ENCODE assay signal across 8 mouse cellular contexts in genomic region chr3:69316391-69317195, GRCm38 (mm10). TPM values are rescaled to one million over a fixed set of nuclear protein-coding genes. Genes with fewer than 3 reads are reported as not detected.
DNase-seq lines count a peak whose midpoint lies in the region; ATAC-seq and TF ChIP-seq lines count a peak whose summit lies in the region.

Gene Ppm1l, plus strand, starts transcription at chr3:69316861.

- H3K36me3 ChIP-seq in E14TG2a.4 (ENCODE audit: insufficient read depth, low read length) = no peaks in the 10 kb centered on the region
- H3K36me3 ChIP-seq in forebrain, embryonic 13.5 days (ENCODE audit: poor library complexity, severe bottlenecking) = no peaks in the 10 kb centered on the region
- no peaks in the 10 kb centered on the region for H3K36me3 ChIP-seq in liver, embryonic 15.5 days (replicated peaks)
- no peaks in the 10 kb centered on the region for H3K36me3 ChIP-seq in neural tube, embryonic 11.5 days (ENCODE audit: control insufficient read depth, insufficient read depth, low read length)
- no peaks in the 10 kb centered on the region for H3K36me3 ChIP-seq in stomach, embryonic 16.5 days (ENCODE audit: control insufficient read depth, insufficient read depth, low read length)

- intact Hi-C loops in heart, postnatal 10 days (cut with DNase I) = loop anchor here (2.0 to 10.0 kb wide), 3 partner anchors 59 to 192 kb away; partner anchors contain the start of gene Kpna4

- H3K9ac ChIP-seq in forebrain, embryonic 13.5 days = peak within 1 kb of the TSS; percentile 91
- H3K9ac ChIP-seq in liver, embryonic 15.5 days = peak within 1 kb of the TSS; percentile 90
- peak within 1 kb of the TSS; percentile 91 for H3K9ac ChIP-seq in neural tube, embryonic 11.5 days (ENCODE audit: low read length)
- H3K9ac ChIP-seq in stomach, embryonic 16.5 days (ENCODE audit: low read length) = peak within 1 kb of the TSS; percentile 85

- WGBS in forebrain, embryonic 13.5 days = under 1% methylated on average over 68 of the region's 80 CpGs
- WGBS in liver, embryonic 15.5 days (ENCODE audit: insufficient replicate concordance) = 2% methylated on average over 80 of the region's 80 CpGs
- WGBS in neural tube, embryonic 11.5 days = 2% methylated on average over 58 of the region's 80 CpGs
- under 1% methylated on average over 75 of the region's 80 CpGs for WGBS in stomach, embryonic 16.5 days

- peak within 1 kb of the TSS; percentile 85 for H3K27ac ChIP-seq in forebrain, embryonic 13.5 days
- H3K27ac ChIP-seq in liver, embryonic 15.5 days (replicated peaks) = peak within 1 kb of the TSS; percentile 90
- H3K27ac ChIP-seq in neural tube, embryonic 11.5 days (ENCODE audit: low read depth, low read length) = peak within 1 kb of the TSS; percentile 81
- peak within 1 kb of the TSS; percentile 83 for H3K27ac ChIP-seq in stomach, embryonic 16.5 days (ENCODE audit: low read length)

- H3K4me1 ChIP-seq in E14TG2a.4 (replicated peaks; ENCODE audit: low read depth, low read length) = peaks cover 26% of the 10 kb centered on the region
- peaks cover 33% of the 10 kb centered on the region for H3K4me1 ChIP-seq in forebrain, embryonic 13.5 days
- peaks cover 46% of the 10 kb centered on the region for H3K4me1 ChIP-seq in liver, embryonic 15.5 days (replicated peaks)
- H3K4me1 ChIP-seq in neural tube, embryonic 11.5 days (ENCODE audit: control insufficient read depth, insufficient read depth, low read length) = peaks cover 9% of the 10 kb centered on the region; the same call in 1 of the 2 replicates
- peaks cover 26% of the 10 kb centered on the region for H3K4me1 ChIP-seq in stomach, embryonic 16.5 days (ENCODE audit: control insufficient read depth, insufficient read depth, low read length)

- TF ChIP-seq CTCF in E14TG2a.4 (conservative IDR thresholded peaks at IDR 0.05; ENCODE audit: low read length) = no peak

- peak within 1 kb of the TSS; percentile 88 for H3K4me3 ChIP-seq in E14TG2a.4 (replicated peaks; ENCODE audit: low read length)
- peak within 1 kb of the TSS; percentile 65 for H3K4me3 ChIP-seq in forebrain, embryonic 13.5 days
- peak within 1 kb of the TSS; percentile 79 for H3K4me3 ChIP-seq in liver, embryonic 15.5 days (replicated peaks)
- peak within 1 kb of the TSS; percentile 77 for H3K4me3 ChIP-seq in neural tube, embryonic 11.5 days (ENCODE audit: low read depth, low read length)
- H3K4me3 ChIP-seq in stomach, embryonic 16.5 days (replicated peaks; ENCODE audit: low read length) = peak within 1 kb of the TSS; percentile 62

- peak; percentile 85 for ATAC-seq in cerebellum, adult (ENCODE audit: insufficient number of reproducible peaks, low FRiP score, low TSS enrichment)
- peak; percentile 98 for ATAC-seq in forebrain, embryonic 13.5 days
- ATAC-seq in liver, embryonic 15.5 days (ENCODE audit: insufficient read depth) = peak; percentile 91
- ATAC-seq in neural tube, embryonic 11.5 days (ENCODE audit: insufficient read depth, low FRiP score, low TSS enrichment) = peak; percentile 98
- ATAC-seq in stomach, embryonic 16.5 days (ENCODE audit: insufficient read depth, low FRiP score) = peak; percentile 97

- peak; percentile 91 to 93 for DNase-seq in heart, postnatal 10 days
- DNase-seq in kidney, postnatal 4 days = peak; percentile 91 to 96
- peak; percentile 97 for DNase-seq in neural tube, embryonic 11.5 days (ENCODE audit: low spot score)

- H3K4me2 ChIP-seq in forebrain, embryonic 13.5 days = peak within 1 kb of the TSS; percentile 93
- peak within 1 kb of the TSS; percentile 89 for H3K4me2 ChIP-seq in liver, embryonic 15.5 days
- H3K4me2 ChIP-seq in neural tube, embryonic 11.5 days (ENCODE audit: low read depth) = peak within 1 kb of the TSS; percentile 90
- H3K4me2 ChIP-seq in stomach, embryonic 16.5 days (ENCODE audit: low read depth, low read length) = peak within 1 kb of the TSS; percentile 73

- H3K27me3 ChIP-seq in E14TG2a.4 (ENCODE audit: insufficient read depth, low read length) = peaks cover 38% of the 10 kb centered on the region
- H3K27me3 ChIP-seq in forebrain, embryonic 13.5 days = no peaks in the 10 kb centered on the region
- H3K27me3 ChIP-seq in liver, embryonic 15.5 days = no peaks in the 10 kb centered on the region
- H3K27me3 ChIP-seq in neural tube, embryonic 11.5 days (ENCODE audit: control insufficient read depth, insufficient read depth, low read length) = no peaks in the 10 kb centered on the region
- H3K27me3 ChIP-seq in stomach, embryonic 16.5 days (ENCODE audit: control insufficient read depth, insufficient read depth, low read length) = no peaks in the 10 kb centered on the region; the same call in 1 of the 2 replicates

- no peaks in the 10 kb centered on the region for H3K9me3 ChIP-seq in E14TG2a.4 (ENCODE audit: low read length)
- H3K9me3 ChIP-seq in forebrain, embryonic 13.5 days (replicated peaks) = no peaks in the 10 kb centered on the region
- no peaks in the 10 kb centered on the region for H3K9me3 ChIP-seq in liver, embryonic 15.5 days (replicated peaks)
- H3K9me3 ChIP-seq in neural tube, embryonic 11.5 days (ENCODE audit: control insufficient read depth, low read length) = no peaks in the 10 kb centered on the region
- no peaks in the 10 kb centered on the region for H3K9me3 ChIP-seq in stomach, embryonic 16.5 days (replicated peaks; ENCODE audit: control insufficient read depth, low read length)

RNA-seq across cellular contexts. Expression of gene Ppm1l, which starts in this region (rescaled TPM):
- 21.1 and 21.4 TPM in 2 replicates for polyA plus RNA-seq in forebrain, embryonic 13.5 days (2015; fragmentation: Nextera tagmentation; extraction: Ambion mirVana)
- 10 to 100 TPM; 23.6 to 24.2 TPM for total RNA-seq in heart, postnatal 10 days (2021)
- 4.8 and 5.3 TPM in 2 replicates for polyA plus RNA-seq in liver, embryonic 15.5 days (2015; fragmentation: Nextera tagmentation; extraction: Ambion mirVana)
- polyA plus RNA-seq in neural tube, embryonic 11.5 days (2014; fragmentation: Nextera tagmentation; extraction: Ambion mirVana) = 18.4 and 22.6 TPM in 2 replicates
- 7.3 and 7.4 TPM in 2 replicates for polyA plus RNA-seq in stomach, embryonic 16.5 days (2015; fragmentation: Nextera tagmentation; extraction: Ambion mirVana)

Comparison
In these comparisons a context has a peak if more than half of its experiments do, and no peak if none do; other contexts are left out.
1. Peak in every context shown above with its lines: DNase-seq, ATAC-seq, H3K4me3 ChIP-seq and H3K27ac ChIP-seq.